Mouse (Mus musculus): Measurements from ENCODE around the gene Klk1b11. TPM values are rescaled to one million over a fixed set of nuclear protein-coding genes. Genes with fewer than 3 reads are reported as not detected.
"Not testable (repeated sequence)": the region's sequence is repeated elsewhere in the genome, so short reads cannot be mapped to it uniquely, and the experiment has no call there.

Gene Klk1b11
- polyA plus RNA-seq (2011; ENCODE audit: insufficient read length, low read depth, missing spikeins) = not detected in 2 replicates

- H3K4me1 ChIP-seq (ENCODE audit: control insufficient read depth, insufficient read depth, low read length); H3K27ac ChIP-seq (ENCODE audit: insufficient read depth, low read length); H3K4me3 ChIP-seq (ENCODE audit: insufficient read depth, low read length): not testable (repeated sequence)
Observed at GRCm38 (mm10) chr7:43995577-43995976, at the start of gene Klk1b11. Gene Klk1b11, plus strand, starts transcription at chr7:43995877.

DNA sequence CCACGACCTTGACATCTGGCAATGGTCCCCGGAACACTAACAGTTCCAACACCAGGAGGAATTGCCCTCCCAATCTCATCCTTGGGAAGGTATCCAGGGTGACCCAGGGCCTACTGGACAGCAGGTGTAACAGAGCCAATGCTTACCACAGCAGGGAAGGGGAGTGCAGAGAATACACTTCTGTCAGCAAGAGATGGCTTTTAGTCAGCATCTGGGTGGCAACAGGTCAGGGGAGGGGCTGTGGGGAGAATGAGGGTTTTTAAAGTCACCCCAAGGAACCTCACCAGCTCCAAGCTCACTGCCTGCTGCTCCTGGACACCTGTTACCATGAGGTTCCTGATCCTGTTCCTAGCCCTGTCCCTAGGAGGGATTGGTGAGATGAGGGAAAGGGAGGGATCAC is 45.3 kb upstream of the Klk1b11 start, which contains the start of gene Klk1b8:
Klk1b8 (plus strand) TSS at position 301 of the 400 bp plus-strand sequence.
- Histone ChIP-seq H3K27ac (ENCODE audit: insufficient read depth, low read length) (no peak within 1 kb of the TSS), H3K4me3 (ENCODE audit: insufficient read depth, low read length) (no peak within 1 kb of the TSS), H3K4me1 (ENCODE audit: control insufficient read depth, insufficient read depth, low read length) (no peaks in the 10 kb centered on the region)
- TF ChIP-seq CTCF (IDR thresholded peaks at IDR 0.05; ENCODE audit: borderline replicate concordance, insufficient read depth, low read length) (no peak), POLR2A (IDR thresholded peaks at IDR 0.05; ENCODE audit: low read depth, low read length) (no peak)

DNA sequence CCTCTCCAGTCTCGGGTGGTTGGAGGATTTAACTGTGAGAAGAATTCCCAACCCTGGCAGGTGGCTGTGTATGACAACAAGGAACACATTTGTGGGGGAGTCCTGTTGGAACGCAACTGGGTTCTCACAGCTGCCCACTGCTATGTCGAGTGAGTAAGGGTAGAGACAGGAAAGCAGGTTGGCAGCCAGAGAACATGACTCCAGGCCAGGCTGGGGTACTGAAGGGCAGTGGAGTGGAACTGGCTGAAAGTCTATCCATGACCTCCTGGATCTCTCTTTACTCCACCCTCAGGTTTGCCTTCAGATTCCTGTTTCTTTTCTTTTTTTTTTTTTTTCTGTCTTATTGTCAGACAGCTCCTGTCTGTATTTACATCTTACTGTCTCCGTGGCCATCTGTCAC is 43.0 kb upstream of the Klk1b11 start:
- H3K4me3 ChIP-seq (ENCODE audit: insufficient read depth, low read length) = no peak overlapping the region
- TF ChIP-seq CTCF (IDR thresholded peaks at IDR 0.05; ENCODE audit: borderline replicate concordance, insufficient read depth, low read length) (no peak), POLR2A (IDR thresholded peaks at IDR 0.05; ENCODE audit: low read depth, low read length) (no peak)

DNA sequence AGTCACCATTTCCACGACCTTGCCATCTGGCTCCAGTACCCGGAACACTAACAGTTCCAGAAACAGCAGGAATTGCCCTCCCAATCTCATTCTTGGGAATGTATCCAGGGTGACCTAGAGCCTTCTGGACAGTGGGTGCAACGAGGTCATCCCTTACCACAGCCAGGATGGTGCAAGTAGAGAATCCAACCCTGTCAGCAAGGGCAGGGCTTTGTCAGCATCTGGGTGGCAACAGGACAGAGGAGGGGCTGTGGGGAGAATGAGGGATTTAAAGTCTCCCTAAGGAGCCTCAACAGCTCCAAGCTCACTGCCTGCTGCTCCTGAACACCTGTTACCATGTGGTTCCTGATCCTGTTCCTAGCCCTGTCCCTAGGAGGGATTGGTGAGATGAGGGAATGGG is 29.2 kb upstream of the Klk1b11 start, which contains the start of gene Klk1b1:
Klk1b1 (plus strand) TSS at position 301 of the 400 bp plus-strand sequence.
- Histone ChIP-seq H3K27ac (ENCODE audit: insufficient read depth, low read length) (no peak within 1 kb of the TSS), H3K4me1 (ENCODE audit: control insufficient read depth, insufficient read depth, low read length) (no peaks in the 10 kb centered on the region), H3K4me3 (ENCODE audit: insufficient read depth, low read length) (no peak within 1 kb of the TSS)
- TF ChIP-seq POLR2A (IDR thresholded peaks at IDR 0.05; ENCODE audit: low read depth, low read length) (no peak), CTCF (IDR thresholded peaks at IDR 0.05; ENCODE audit: borderline replicate concordance, insufficient read depth, low read length) (no peak)

More for the DNA sequence above, 43.0 kb upstream of the Klk1b11 start:
- Histone ChIP-seq H3K27ac (ENCODE audit: insufficient read depth, low read length) (no peak overlapping the region), H3K4me1 (ENCODE audit: control insufficient read depth, insufficient read depth, low read length) (no peaks in the 10 kb centered on the region)

DNA sequence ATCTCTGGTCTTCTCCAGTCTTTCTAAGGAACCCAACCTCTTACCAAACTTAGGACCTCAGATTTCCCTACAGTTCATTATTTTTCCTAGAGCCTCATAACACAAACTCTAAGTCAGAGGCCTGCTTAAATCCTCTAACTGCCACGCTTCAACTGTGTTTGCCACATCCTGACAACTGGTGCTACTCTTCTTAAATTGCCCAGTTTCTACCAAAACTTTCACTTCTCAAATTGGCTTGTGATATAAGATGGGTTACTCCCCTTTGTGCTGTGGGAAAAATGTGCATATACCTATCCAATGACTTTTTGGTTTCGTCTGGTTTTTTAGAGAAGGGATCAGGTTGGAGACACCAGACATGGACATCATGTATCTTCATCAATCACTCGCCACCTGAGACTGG is 28.6 kb upstream of the Klk1b11 start:
- TF ChIP-seq POLR2A (IDR thresholded peaks at IDR 0.05; ENCODE audit: low read depth, low read length) = no peak
- TF ChIP-seq CTCF (IDR thresholded peaks at IDR 0.05; ENCODE audit: borderline replicate concordance, insufficient read depth, low read length) = no peak
- H3K27ac ChIP-seq (ENCODE audit: insufficient read depth, low read length) = no peak overlapping the region
- no peak overlapping the region for H3K4me3 ChIP-seq (ENCODE audit: insufficient read depth, low read length)
- H3K4me1 ChIP-seq (ENCODE audit: control insufficient read depth, insufficient read depth, low read length) = no peaks in the 10 kb centered on the region

DNA sequence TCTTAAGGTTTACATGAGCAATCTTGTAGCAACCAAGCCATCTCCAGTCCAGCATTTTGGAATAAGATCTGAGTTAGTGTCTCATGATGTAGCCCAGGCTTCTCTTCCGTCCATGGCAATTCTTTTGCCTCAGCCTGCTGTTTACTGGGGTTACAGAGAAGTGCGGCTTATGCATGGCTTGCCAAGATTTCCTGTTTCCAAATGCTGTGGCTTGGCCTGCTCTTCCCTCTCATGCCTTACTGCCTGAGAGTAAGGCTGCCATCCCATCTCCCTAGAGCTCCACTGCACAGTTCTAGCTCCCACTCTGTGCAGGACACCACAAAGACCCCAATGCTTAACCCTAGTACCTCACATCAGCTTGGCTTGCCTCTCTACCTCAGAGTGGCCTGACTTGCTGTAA is 28.1 kb upstream of the Klk1b11 start:
- TF ChIP-seq CTCF (IDR thresholded peaks at IDR 0.05; ENCODE audit: borderline replicate concordance, insufficient read depth, low read length) (no peak), POLR2A (IDR thresholded peaks at IDR 0.05; ENCODE audit: low read depth, low read length) (no peak)
- Histone ChIP-seq H3K4me1 (ENCODE audit: control insufficient read depth, insufficient read depth, low read length) (no peaks in the 10 kb centered on the region), H3K4me3 (ENCODE audit: insufficient read depth, low read length) (no peak overlapping the region), H3K27ac (ENCODE audit: insufficient read depth, low read length) (no peak overlapping the region)

GRCm38 (mm10) chr7:43975761-43976160 is 19.9 kb upstream of the Klk1b11 start, which contains the start of gene Klk1b9:
Gene Klk1b9, plus strand, starts transcription at chr7:43976061.
- H3K27ac ChIP-seq (ENCODE audit: insufficient read depth, low read length); H3K4me1 ChIP-seq (ENCODE audit: control insufficient read depth, insufficient read depth, low read length); H3K4me3 ChIP-seq (ENCODE audit: insufficient read depth, low read length): not testable (repeated sequence)

DNA sequence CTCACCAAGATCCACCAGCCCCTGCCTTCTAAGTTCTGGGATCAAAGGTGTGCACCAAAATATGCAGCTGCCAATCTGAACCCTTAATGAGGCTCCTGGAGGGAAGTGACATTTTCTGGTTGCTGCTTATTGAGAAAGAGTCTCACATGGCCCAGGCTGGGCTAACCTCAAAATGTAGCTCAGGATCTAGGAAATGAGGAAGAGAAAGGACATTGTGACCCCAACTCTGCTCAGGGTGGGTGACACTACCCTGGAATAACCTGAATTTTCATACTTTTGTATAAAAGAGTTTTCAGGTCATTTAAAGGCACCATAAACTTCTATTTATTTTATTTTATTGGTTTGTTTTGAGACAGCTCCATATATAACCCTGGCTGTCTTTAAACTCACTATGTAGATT is 10.0 kb upstream of the Klk1b11 start:
- H3K4me3 ChIP-seq (ENCODE audit: insufficient read depth, low read length) = no peak overlapping the region
- no peak overlapping the region for H3K27ac ChIP-seq (ENCODE audit: insufficient read depth, low read length)
- TF ChIP-seq CTCF (IDR thresholded peaks at IDR 0.05; ENCODE audit: borderline replicate concordance, insufficient read depth, low read length) (no peak), POLR2A (IDR thresholded peaks at IDR 0.05; ENCODE audit: low read depth, low read length) (no peak)
- H3K4me1 ChIP-seq (ENCODE audit: control insufficient read depth, insufficient read depth, low read length) = no peaks in the 10 kb centered on the region

DNA sequence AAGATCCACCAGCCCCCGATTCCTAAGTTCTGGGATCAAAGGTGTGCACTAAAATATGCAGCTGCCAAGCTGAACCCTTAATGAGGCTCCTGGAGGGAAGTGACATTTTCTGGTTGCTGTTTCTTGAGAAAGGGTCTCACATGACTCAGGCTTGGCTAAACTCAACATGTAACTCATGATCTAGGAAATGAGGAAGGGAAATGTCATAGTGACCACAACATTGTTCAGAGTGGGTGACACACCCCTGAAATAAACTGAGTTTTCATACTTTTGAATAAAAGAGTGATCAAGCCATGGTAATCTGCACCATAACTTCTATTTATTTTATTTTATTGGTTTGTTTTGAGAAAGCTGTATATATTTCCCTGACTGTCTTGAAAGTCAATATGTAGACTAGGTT is 856 bp upstream of the Klk1b11 start:
- not testable (repeated sequence) for H3K4me3 ChIP-seq (ENCODE audit: insufficient read depth, low read length); H3K27ac ChIP-seq (ENCODE audit: insufficient read depth, low read length); H3K4me1 ChIP-seq (ENCODE audit: control insufficient read depth, insufficient read depth, low read length)

DNA sequence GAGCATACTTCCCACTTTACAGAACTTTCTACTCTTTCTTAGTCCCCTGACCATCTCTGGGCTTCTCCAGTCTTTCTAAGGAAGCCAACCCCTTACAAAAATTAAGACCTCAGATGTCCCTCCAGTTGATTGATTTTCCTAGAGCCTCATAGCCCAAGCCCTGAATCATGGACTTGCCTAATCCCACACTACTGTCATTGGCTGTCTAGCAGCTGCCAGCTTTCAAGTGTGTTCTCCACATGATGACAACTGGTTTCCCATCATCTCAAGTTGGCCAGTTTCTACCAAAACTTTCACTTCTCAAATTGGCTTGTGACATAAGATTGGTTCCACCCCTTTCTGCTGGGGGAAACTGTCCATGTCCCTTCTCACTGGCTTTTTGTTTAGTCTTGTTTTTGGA is 9.2 kb downstream of the Klk1b11 start:
- Histone ChIP-seq H3K4me1 (ENCODE audit: control insufficient read depth, insufficient read depth, low read length) (no peaks in the 10 kb centered on the region), H3K27ac (ENCODE audit: insufficient read depth, low read length) (no peak overlapping the region)

GRCm38 (mm10) chr7:44011868-44012267 is 16.2 kb downstream of the Klk1b11 start, which contains the start of gene Klk1b26:
Gene Klk1b26, plus strand, starts transcription at chr7:44012168.
- not testable (repeated sequence) for H3K27ac ChIP-seq (ENCODE audit: insufficient read depth, low read length); H3K4me1 ChIP-seq (ENCODE audit: control insufficient read depth, insufficient read depth, low read length); H3K4me3 ChIP-seq (ENCODE audit: insufficient read depth, low read length)

More for the DNA sequence above, 9.2 kb downstream of the Klk1b11 start:
- no peak overlapping the region for H3K4me3 ChIP-seq (ENCODE audit: insufficient read depth, low read length)
- TF ChIP-seq POLR2A (IDR thresholded peaks at IDR 0.05; ENCODE audit: low read depth, low read length) = no peak
- TF ChIP-seq CTCF (IDR thresholded peaks at IDR 0.05; ENCODE audit: borderline replicate concordance, insufficient read depth, low read length) = no peak

- H3K4me1 ChIP-seq (ENCODE audit: control insufficient read depth, insufficient read depth, low read length); H3K27ac ChIP-seq (ENCODE audit: insufficient read depth, low read length); H3K4me3 ChIP-seq (ENCODE audit: insufficient read depth, low read length): not testable (repeated sequence)
Observed at GRCm38 (mm10) chr7:44014666-44015065, 19.0 kb downstream of the Klk1b11 start.
